Mouse (Mus musculus): ENCODE data around the gene H2al1k.
"Not testable (repeated sequence)": the region's sequence is repeated elsewhere in the genome, so short reads cannot be mapped to it uniquely, and the experiment has no call there.

Gene H2al1k

GRCm38 (mm10) chrX:9350327-9350726 lies at the start of gene H2al1k:
Gene H2al1k (plus strand): TSS chrX:9350627.
- DNase-seq (ENCODE audit: low read depth in 1 of 2, low spot score in 2 of 2): not testable (repeated sequence)

- DNase-seq (ENCODE audit: low read depth in 1 of 2, low spot score in 2 of 2): no peak
Observed at GRCm38 (mm10) chrX:9302791-9303190, 47.6 kb upstream of the H2al1k start.

DNA sequence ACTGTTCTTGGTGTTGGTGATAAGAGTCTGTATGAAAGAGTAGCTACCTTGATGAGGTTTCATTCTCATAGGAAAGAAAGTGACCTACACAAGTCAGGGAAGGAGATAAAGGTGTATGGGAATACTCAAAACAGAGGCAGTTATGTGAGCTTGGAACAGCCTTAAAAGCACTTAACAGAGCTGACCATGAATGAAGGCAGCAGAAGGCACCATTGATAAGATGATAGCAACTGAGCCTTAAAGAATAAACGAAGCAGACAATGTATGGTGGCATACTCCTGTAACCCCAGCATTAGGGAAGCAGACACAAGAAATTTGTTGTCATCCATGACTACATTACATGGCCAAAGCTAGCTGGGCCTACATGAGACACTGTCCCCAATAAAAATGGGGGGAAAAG lies 47.0 kb upstream of the H2al1k start:
- DNase-seq (ENCODE audit: low read depth in 1 of 2, low spot score in 2 of 2): no peak

GRCm38 (mm10) chrX:9316457-9316856 lies 34.0 kb upstream of the H2al1k start:
- not testable (repeated sequence) for DNase-seq (ENCODE audit: low read depth in 1 of 2, low spot score in 2 of 2)

DNA sequence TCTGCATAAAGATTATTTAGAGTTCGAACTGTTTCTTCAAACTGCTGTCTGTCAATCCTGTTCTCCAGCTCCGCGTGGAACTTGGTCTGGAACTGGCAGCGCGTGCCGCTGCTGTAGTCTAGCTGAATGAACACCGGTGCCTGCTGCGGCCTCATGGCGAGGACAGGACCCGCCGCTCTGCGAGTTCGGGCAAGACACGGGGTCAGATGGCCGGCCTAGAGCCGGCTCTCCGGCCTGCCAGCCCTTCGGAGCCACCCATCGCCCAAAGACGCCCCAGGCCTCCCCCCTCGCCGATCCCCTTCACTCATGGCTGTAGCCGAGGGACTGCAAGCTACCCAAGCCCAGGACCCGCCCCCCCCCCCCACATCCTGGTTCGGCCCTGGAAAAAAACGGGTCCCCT lies 22.5 kb upstream of the H2al1k start:
- not testable (repeated sequence) for DNase-seq (ENCODE audit: low read depth in 1 of 2, low spot score in 2 of 2)

GRCm38 (mm10) chrX:9332366-9332962 lies 18.0 kb upstream of the H2al1k start:
- not testable (repeated sequence) for DNase-seq (ENCODE audit: low read depth in 1 of 2, low spot score in 2 of 2)

- DNase-seq (ENCODE audit: low read depth in 1 of 2, low spot score in 2 of 2): peak in 1 of 2 experiments; percentile 48
Observed at GRCm38 (mm10) chrX:9333035-9333434, 17.4 kb upstream of the H2al1k start.

DNA sequence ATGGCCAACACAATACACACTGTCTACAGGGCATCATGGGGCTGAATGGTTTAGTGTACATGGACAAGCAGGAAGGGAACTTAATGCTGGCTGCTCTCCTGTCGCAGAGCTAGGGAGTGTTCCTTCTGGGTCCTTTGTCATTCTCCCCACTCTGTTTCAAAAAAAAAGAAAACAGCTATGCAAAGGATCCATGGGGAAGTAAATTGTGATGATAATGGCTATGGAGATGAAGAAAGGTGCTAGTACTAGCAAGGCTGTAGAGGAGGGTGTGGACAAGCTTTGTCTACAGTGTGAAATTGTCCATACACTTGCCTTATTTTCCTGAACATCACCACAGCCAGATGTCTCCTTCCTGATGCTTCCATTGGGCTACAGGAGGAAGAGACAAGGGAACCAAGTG lies 15.4 kb upstream of the H2al1k start:
- DNase-seq (ENCODE audit: low read depth in 1 of 2, low spot score in 2 of 2): not testable (repeated sequence)

DNA sequence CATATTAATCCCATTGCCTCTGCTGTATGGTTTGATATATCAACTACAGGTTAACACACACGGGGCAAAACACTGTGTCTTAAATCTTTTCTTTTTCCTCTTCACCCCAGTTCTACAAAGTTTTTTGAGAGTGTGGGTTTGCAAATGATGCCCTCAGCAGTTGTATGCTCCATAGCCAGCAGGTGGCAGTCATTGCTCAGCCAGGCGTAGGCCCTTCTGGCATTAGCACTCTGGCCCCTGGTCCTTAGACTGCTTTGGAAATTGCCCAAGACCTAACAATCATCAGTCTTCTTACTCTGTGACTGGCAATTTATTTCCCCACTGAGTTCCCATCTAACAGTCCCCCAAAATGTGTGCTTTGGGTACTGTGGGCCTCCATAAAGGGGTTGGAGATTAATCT lies 23.6 kb downstream of the H2al1k start:
- not testable (repeated sequence) for DNase-seq (ENCODE audit: low read depth in 1 of 2, low spot score in 2 of 2)

GRCm38 (mm10) chrX:9375927-9376326 lies 25.5 kb downstream of the H2al1k start:
- not testable (repeated sequence) for DNase-seq (ENCODE audit: low read depth in 1 of 2, low spot score in 2 of 2)
